Mouse (Mus musculus) liver, embryonic 14.5 days (tissue): ENCODE results near the gene Arsj. TPM values are rescaled to one million over a fixed set of nuclear protein-coding genes. Genes with fewer than 3 reads are reported as not detected.

Experiments used
- ATAC-seq: fragments of 200-750 bp; cut with Nextera tagmentation; 2 replicates; pipeline ENCODE4 v1.8.0; 2017; ENCODE audit warnings: moderate number of reproducible peaks, mild to moderate bottlenecking, moderate library complexity; ENCODE audit not compliant: insufficient read depth
- DNase-seq, 3 experiments: peaks; one replicate each; pipeline ENCODE4 v3.0.0-alpha.2; 2012 to 2013; ENCODE audit warnings: low read depth in 3 of 3, low spot score in 3 of 3
- H3K27ac ChIP-seq: fragments of 300-500 bp; sonication (generic); 2 replicates; pipeline ENCODE4 v1.5.1; 2014; ENCODE audit warnings: moderate library complexity, mild to moderate bottlenecking, control low read depth, inconsistent platforms
- H3K27me3 ChIP-seq: fragments of 300-500 bp; sonication (generic); 2 replicates; pipeline ENCODE4 v1.6.1; 2014; ENCODE audit warnings: mild to moderate bottlenecking, low read length, moderate library complexity; ENCODE audit not compliant: control insufficient read depth, insufficient read depth
- H3K36me3 ChIP-seq: fragments of 300-500 bp; sonication (generic); replicated peaks from 2 replicates; pipeline ENCODE4 v1.6.1; 2014; ENCODE audit warnings: low read depth; ENCODE audit not compliant: control insufficient read depth, insufficient read depth
- H3K4me1 ChIP-seq, 2 experiments: fragments of 200-500 bp in 1 of 2; fragments of 300-500 bp in 1 of 2; sonication (generic) in 1 of 2; replicated peaks; 2 replicates each; pipeline ENCODE4 v1.6.1; 2012 to 2014; ENCODE audit warnings: antibody characterized with exemption in 1 of 2, inconsistent platforms in 1 of 2, low read length in 1 of 2; ENCODE audit not compliant: control insufficient read depth in 2 of 2, insufficient read depth in 2 of 2
- H3K4me2 ChIP-seq: fragments of 300-500 bp; sonication (generic); 2 replicates; pipeline ENCODE4 v1.6.1; 2014; ENCODE audit warnings: low read depth, mild to moderate bottlenecking, control low read depth, moderate library complexity
- H3K4me3 ChIP-seq, 2 experiments: fragments of 200-500 bp in 1 of 2; fragments of 300-500 bp in 1 of 2; sonication (generic) in 1 of 2; 2 replicates each; pipeline ENCODE4 v1.5.1; 2012 to 2014; ENCODE audit warnings: low read depth in 2 of 2, low read length in 2 of 2, mild to moderate bottlenecking in 2 of 2, control low read depth in 1 of 2, inconsistent platforms in 1 of 2, moderate library complexity in 1 of 2; ENCODE audit not compliant: insufficient read depth in 1 of 2
- H3K9ac ChIP-seq: fragments of 300-500 bp; sonication (generic); replicated peaks from 2 replicates; pipeline ENCODE4 v1.6.1; 2014; ENCODE audit warnings: mild to moderate bottlenecking, control low read depth, moderate library complexity
- H3K9me3 ChIP-seq: fragments of 300-500 bp; sonication (generic); 2 replicates; pipeline ENCODE4 v1.6.1; 2016; ENCODE audit warnings: low read length, mixed read lengths; ENCODE audit not compliant: control insufficient read depth
- CTCF ChIP-seq: IDR thresholded peaks from 2 replicates; pipeline ENCODE4 v1.5.1; 2016; ENCODE audit warnings: antibody characterized with exemption, low read depth, control low read depth
- EP300 ChIP-seq: IDR thresholded peaks from 2 replicates; pipeline ENCODE4 v1.6.1; 2016; ENCODE audit warnings: antibody characterized with exemption, low read depth
- WGBS: fragments of 180-500 bp; shearing (Covaris S2); extraction: QIAGEN DNeasy Blood & Tissue Kit; methylation state at CpG from one replicate; pipeline ENCODE4 v1.1.7; 2014; ENCODE audit not compliant: insufficient replicate concordance; 5-methylcytosine and 5-hydroxymethylcytosine counted together
- polyA plus RNA-seq, 2 experiments: library from polyadenylated mRNA; depleted of rRNA in 1 of 2; stranded (reverse) in 1 of 2; unstranded in 1 of 2; fragments of >200 nt; fragmentation: Nextera tagmentation in 1 of 2; extraction: Ambion mirVana in 1 of 2; gene quantifications; 2 replicates each; pipeline versions ENCODE4 v1.2.1 to v1.2.3; 2012 to 2014

Arsj gene
- polyA plus RNA-seq, 2 experiments = not detected

DNA sequence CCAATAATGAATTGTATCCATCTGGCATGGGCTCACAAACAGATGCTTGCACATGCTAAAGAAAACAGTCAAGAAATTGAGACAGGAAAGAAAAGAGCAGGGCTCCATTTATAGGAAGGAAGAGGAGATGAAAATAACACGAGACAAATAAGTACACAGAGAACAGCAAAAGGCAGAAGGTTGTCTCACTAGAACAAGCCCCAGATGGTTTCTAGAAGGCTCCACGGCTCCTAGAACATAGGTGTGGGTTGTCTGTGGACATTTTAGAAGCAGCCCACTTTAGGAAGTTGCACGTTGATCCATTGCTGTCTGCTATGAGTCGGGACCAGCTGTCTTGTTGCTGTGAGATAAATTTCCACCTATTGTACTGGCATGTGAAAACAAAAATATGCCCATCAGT, 37.2 kb downstream of the Arsj start:
- Histone ChIP-seq H3K9ac (no peak overlapping the region), H3K4me2 (no peak overlapping the region), H3K9me3 (no peaks in the 10 kb centered on the region), H3K36me3 (no peaks in the 10 kb centered on the region), H3K4me3 (no peak overlapping the region), H3K27ac (no peak overlapping the region), H3K4me1 (no peaks in the 10 kb centered on the region), H3K27me3 (no peaks in the 10 kb centered on the region)
- no peak for TF ChIP-seq CTCF
- DNase-seq (no peak), ATAC-seq (no peak)
- WGBS = 39% methylated on average over 4 of the region's 4 CpGs

GRCm38 (mm10) chr3:126402836-126403235, 39.4 kb downstream of the Arsj start:
- 21% methylated on average over 3 of the region's 3 CpGs for WGBS
- H3K9ac ChIP-seq = no peak overlapping the region
- TF ChIP-seq CTCF = peak; percentile 60
- TF ChIP-seq EP300 = no peak
- no peak overlapping the region for H3K4me2 ChIP-seq
- H3K4me3 ChIP-seq = no peak overlapping the region
- H3K4me1 ChIP-seq = no peaks in the 10 kb centered on the region
- H3K9me3 ChIP-seq = no peaks in the 10 kb centered on the region
- no peak overlapping the region for H3K27ac ChIP-seq
- ATAC-seq (no peak), DNase-seq (peak in 1 of 3 experiments; percentile 2)
- H3K27me3 ChIP-seq = no peaks in the 10 kb centered on the region
- H3K36me3 ChIP-seq = no peaks in the 10 kb centered on the region

- no peak overlapping the region for H3K9ac ChIP-seq
- no peak overlapping the region for H3K27ac ChIP-seq
- H3K4me3 ChIP-seq = no peak overlapping the region
- H3K27me3 ChIP-seq = no peaks in the 10 kb centered on the region
- WGBS = 61% methylated on average over 2 of the region's 2 CpGs
- no peak overlapping the region for H3K4me2 ChIP-seq
- no peaks in the 10 kb centered on the region for H3K36me3 ChIP-seq
- DNase-seq = no peak
- H3K4me1 ChIP-seq = no peaks in the 10 kb centered on the region
- no peaks in the 10 kb centered on the region for H3K9me3 ChIP-seq
- no peak for ATAC-seq
- TF ChIP-seq EP300 (no peak), CTCF (no peak)
Observed at GRCm38 (mm10) chr3:126404199-126404598, 40.7 kb downstream of the Arsj start.

DNA sequence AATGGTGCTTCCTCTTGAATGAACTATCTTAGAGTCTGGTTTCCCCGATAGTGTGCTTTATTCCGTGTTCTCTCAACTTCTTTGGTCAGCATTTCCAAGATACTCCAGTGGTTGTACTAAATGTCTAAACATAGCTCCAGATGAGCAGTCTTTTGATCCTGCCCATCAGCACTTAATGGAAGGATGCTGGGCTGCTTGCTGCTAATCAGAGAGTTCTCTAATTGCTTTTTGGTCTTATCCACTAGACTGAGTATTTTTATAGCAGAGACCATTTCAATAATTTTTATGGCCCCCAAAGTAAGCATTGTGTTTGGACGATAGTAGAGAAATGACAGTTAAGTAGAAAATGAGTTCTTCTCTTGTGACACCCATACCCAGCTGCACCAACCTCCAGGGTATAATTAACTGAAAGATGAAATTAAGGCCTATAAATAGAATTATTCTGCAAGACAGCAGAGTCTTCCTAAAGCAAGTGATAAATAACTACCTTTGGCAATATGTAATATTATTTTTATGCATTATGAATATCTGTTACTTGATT, 67.1 kb downstream of the Arsj start:
- Histone ChIP-seq H3K9ac (no peak overlapping the region), H3K4me1 (no peaks in the 10 kb centered on the region), H3K9me3 (no peaks in the 10 kb centered on the region), H3K4me3 (no peak overlapping the region), H3K27me3 (no peaks in the 10 kb centered on the region), H3K36me3 (no peaks in the 10 kb centered on the region), H3K4me2 (no peak overlapping the region), H3K27ac (no peak overlapping the region)
- ATAC-seq (no peak), DNase-seq (no peak)
- TF ChIP-seq EP300 = no peak
- no peak for TF ChIP-seq CTCF
- 62% methylated on average over 3 of the region's 3 CpGs for WGBS

- Histone ChIP-seq H3K9me3 (no peaks in the 10 kb centered on the region), H3K4me3 (no peak overlapping the region), H3K4me1 (no peaks in the 10 kb centered on the region), H3K27me3 (no peaks in the 10 kb centered on the region), H3K27ac (no peak overlapping the region), H3K4me2 (no peak overlapping the region), H3K36me3 (no peaks in the 10 kb centered on the region), H3K9ac (no peak overlapping the region)
- 61% methylated on average over 6 of the region's 6 CpGs for WGBS
- TF ChIP-seq EP300 (no peak), CTCF (no peak)
- ATAC-seq (no peak), DNase-seq (no peak)
Observed at GRCm38 (mm10) chr3:126439331-126439730, 75.8 kb downstream of the Arsj start.
